Mouse (Mus musculus): ENCODE data around the gene Atrx. TPM values are rescaled to one million over a fixed set of nuclear protein-coding genes. Genes with fewer than 3 reads are reported as not detected.

Atrx gene
- 185 TPM for polyA plus RNA-seq (2017; shearing (Covaris generic))

GRCm38 (mm10) chrX:105928861-105929477 is at the start of gene Atrx:
Atrx (minus strand) TSS chrX:105929403.

GRCm38 (mm10) chrX:105764162-105765004 is 164.8 kb downstream of the Atrx start, which contains the start of gene Fgf16:
Fgf16 (plus strand) TSS chrX:105764279.

Other genes with a start within 250 kb of the Atrx start
- not detected for gene Fgf16, start 165.1 kb downstream of the Atrx start, polyA plus RNA-seq (2017; shearing (Covaris generic))
- 30.6 TPM for gene Magt1, start 82.5 kb upstream of the Atrx start, polyA plus RNA-seq (2017; shearing (Covaris generic))
- 181 TPM for gene Cox7b, start 86.3 kb upstream of the Atrx start, polyA plus RNA-seq (2017; shearing (Covaris generic))
- 13.9 TPM for gene Atp7a, start 97.9 kb upstream of the Atrx start, polyA plus RNA-seq (2017; shearing (Covaris generic))
- not detected for gene Tlr13, start 213.8 kb upstream of the Atrx start, polyA plus RNA-seq (2017; shearing (Covaris generic))

Data from effector memory CD4-positive, alpha-beta T cell, adult 5 months (primary cell).